Mouse (Mus musculus) cerebellum, adult 2 months (tissue): ENCODE results near the gene Ipo11.

ENCODE experiments used
- CTCF ChIP-seq: fragments of 200-500 bp; IDR thresholded peaks from 2 replicates; pipeline ENCODE4 v1.5.1; 2011; ENCODE audit warnings: low read depth, mild to moderate bottlenecking, control low read depth, low read length, moderate library complexity, borderline replicate concordance; ENCODE audit not compliant: insufficient read depth
- POLR2A ChIP-seq: fragments of 200-500 bp; IDR thresholded peaks from 2 replicates; pipeline ENCODE4 v1.6.1; 2011; ENCODE audit warnings: low read length, control low read depth, borderline replicate concordance; ENCODE audit not compliant: insufficient read depth

DNA sequence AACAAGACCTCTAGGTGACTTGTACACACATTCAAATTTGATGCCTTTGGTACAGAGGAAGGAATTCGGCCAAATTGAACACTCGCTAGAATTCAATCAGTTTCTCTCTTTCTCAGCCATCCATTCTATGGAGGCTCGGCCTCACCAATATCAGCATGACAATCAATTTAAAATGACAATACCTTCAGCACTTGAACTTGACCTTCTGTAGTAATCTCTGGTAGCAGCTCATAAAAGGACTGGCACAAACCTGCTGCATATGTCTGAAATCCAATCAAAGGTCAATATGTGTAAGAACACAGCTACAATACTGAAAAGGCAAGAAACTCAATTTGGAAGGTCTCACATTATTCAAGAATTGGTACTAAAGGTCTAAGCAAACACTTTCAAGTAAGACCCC lies 80.2 kb downstream of the Ipo11 start:
- TF ChIP-seq CTCF (no peak), POLR2A (no peak)
